Mouse (Mus musculus) liver, postnatal 0 days (tissue): ENCODE measurements around the gene 1810010H24Rik. TPM values are rescaled to one million over a fixed set of nuclear protein-coding genes. Genes with fewer than 3 reads are reported as not detected.
"Not testable (repeated sequence)": the region's sequence is repeated elsewhere in the genome, so short reads cannot be mapped to it uniquely, and the experiment has no call there.

Experiments used
- ATAC-seq: fragments of 200-750 bp; cut with Nextera tagmentation; 2 replicates; pipeline ENCODE4 v1.8.0; 2017; ENCODE audit warnings: mild to moderate bottlenecking, moderate library complexity
- DNase-seq: peaks from one replicate; pipeline ENCODE4 v3.0.0-alpha.2; 2016
- H3K27ac ChIP-seq: fragments of 300-500 bp; sonication (generic); 2 replicates; pipeline ENCODE4 v1.5.1; 2014; ENCODE audit warnings: antibody characterized with exemption, moderate library complexity, mild to moderate bottlenecking, low read depth
- H3K27me3 ChIP-seq: fragments of 300-500 bp; sonication (generic); 2 replicates; pipeline ENCODE4 v1.6.1; 2014; ENCODE audit warnings: low read length, control low read depth, mixed read lengths; ENCODE audit not compliant: insufficient read depth
- H3K36me3 ChIP-seq: fragments of 300-500 bp; sonication (generic); replicated peaks from 2 replicates; pipeline ENCODE4 v1.6.1; 2014; ENCODE audit warnings: mild to moderate bottlenecking, control low read depth, low read length, moderate library complexity, mixed read lengths; ENCODE audit not compliant: insufficient read depth
- H3K4me1 ChIP-seq: fragments of 300-500 bp; sonication (generic); 2 replicates; pipeline ENCODE4 v1.6.1; 2014; ENCODE audit warnings: antibody characterized with exemption, mild to moderate bottlenecking, control low read depth; ENCODE audit not compliant: insufficient read depth
- H3K4me2 ChIP-seq: fragments of 300-500 bp; sonication (generic); 2 replicates; pipeline ENCODE4 v1.6.1; 2014; ENCODE audit warnings: low read depth, mild to moderate bottlenecking, low read length, moderate library complexity, mixed read lengths
- H3K4me3 ChIP-seq: fragments of 300-500 bp; sonication (generic); 2 replicates; pipeline ENCODE4 v1.5.1; 2014; ENCODE audit warnings: low read depth, low read length
- H3K9ac ChIP-seq: fragments of 300-500 bp; sonication (generic); replicated peaks from 2 replicates; pipeline ENCODE4 v1.6.1; 2014; ENCODE audit warnings: mild to moderate bottlenecking, moderate library complexity
- H3K9me3 ChIP-seq: fragments of 300-500 bp; sonication (generic); 2 replicates; pipeline ENCODE4 v1.6.1; 2016; ENCODE audit warnings: mild to moderate bottlenecking, control low read depth, low read length, mixed read lengths
- CTCF ChIP-seq: sonication (generic); IDR thresholded peaks from 2 replicates; pipeline ENCODE4 v1.5.1; 2016; ENCODE audit warnings: antibody characterized with exemption, low read depth
- EP300 ChIP-seq: IDR thresholded peaks from 2 replicates; pipeline ENCODE4 v1.6.1; 2016; ENCODE audit warnings: antibody characterized with exemption, low read depth, mild to moderate bottlenecking
- WGBS: fragments of 180-500 bp; shearing (Covaris S2); extraction: QIAGEN DNeasy Blood & Tissue Kit; methylation state at CpG from one replicate; pipeline ENCODE4 v1.1.7; 2014; ENCODE audit not compliant: insufficient replicate concordance; 5-methylcytosine and 5-hydroxymethylcytosine counted together
- polyA plus RNA-seq: library from polyadenylated mRNA; unstranded; fragments of >200 nt; fragmentation: Nextera tagmentation; extraction: Ambion mirVana; gene quantifications from 2 replicates; pipeline ENCODE4 v1.2.1, GENCODE M21; 2015

1810010H24Rik gene
- polyA plus RNA-seq, 1 experiment from 2014 or later: 7.3 TPM

GRCm38 (mm10) chr11:106987384-106987783, 38.1 kb upstream of the 1810010H24Rik start:
- Histone ChIP-seq H3K4me2 (no peak overlapping the region), H3K9ac (no peak overlapping the region), H3K27me3 (no peaks in the 10 kb centered on the region), H3K36me3 (peaks cover 53% of the 10 kb centered on the region), H3K4me1 (no peaks in the 10 kb centered on the region), H3K4me3 (no peak overlapping the region), H3K9me3 (no peaks in the 10 kb centered on the region), H3K27ac (no peak overlapping the region)
- DNase-seq (no peak), ATAC-seq (no peak)
- no peak for TF ChIP-seq CTCF
- 80% methylated on average over 2 of the region's 2 CpGs for WGBS

GRCm38 (mm10) chr11:106994246-106995085, 31.0 kb upstream of the 1810010H24Rik start:
- Histone ChIP-seq H3K27ac (peak overlapping the region; percentile 34), H3K9me3 (no peaks in the 10 kb centered on the region), H3K4me1 (peaks cover 19% of the 10 kb centered on the region), H3K4me3 (no peak overlapping the region), H3K27me3 (no peaks in the 10 kb centered on the region), H3K9ac (no peak overlapping the region), H3K36me3 (peaks cover 68% of the 10 kb centered on the region), H3K4me2 (peak overlapping the region; percentile 20; the same call in 1 of the 2 replicates)
- DNase-seq: no peak
- 29% methylated on average over 3 of the region's 3 CpGs for WGBS
- peak; percentile 26 for ATAC-seq
- TF ChIP-seq CTCF (no peak), EP300 (peak; percentile 50; the same call in 1 of the 2 replicates)

GRCm38 (mm10) chr11:106996492-106996891, 29.0 kb upstream of the 1810010H24Rik start:
- not testable (repeated sequence) for H3K27me3 ChIP-seq, H3K9ac ChIP-seq, DNase-seq, H3K9me3 ChIP-seq, H3K27ac ChIP-seq, ATAC-seq
- Histone ChIP-seq H3K4me1 (peaks cover 19% of the 10 kb centered on the region), H3K36me3 (peaks cover 50% of the 10 kb centered on the region), H3K4me2 (peak overlapping the region; percentile 66), H3K4me3 (peak overlapping the region; percentile 84)
- 76% methylated on average over 7 of the region's 7 CpGs for WGBS

GRCm38 (mm10) chr11:106997976-106998375, 27.5 kb upstream of the 1810010H24Rik start:
- Histone ChIP-seq H3K9ac (peak overlapping the region; percentile 88), H3K4me3 (peak overlapping the region; percentile 84), H3K27me3 (no peaks in the 10 kb centered on the region), H3K4me1 (peaks cover 19% of the 10 kb centered on the region), H3K36me3 (peaks cover 38% of the 10 kb centered on the region), H3K4me2 (peak overlapping the region; percentile 66), H3K27ac (peak overlapping the region; percentile 87; the same call in 1 of the 2 replicates), H3K9me3 (no peaks in the 10 kb centered on the region)
- ATAC-seq (no peak), DNase-seq (no peak)
- WGBS: 8% methylated on average over 5 of the region's 5 CpGs
- 0 out of 2 replicates have a peak, but pooled peaks have one; percentile 8 for TF ChIP-seq CTCF
- TF ChIP-seq EP300: no peak

- peaks cover 19% of the 10 kb centered on the region for H3K4me1 ChIP-seq
- DNase-seq (peak; percentile 32), ATAC-seq (peak; percentile 22)
- TF ChIP-seq CTCF (no peak), EP300 (no peak)
- H3K9me3 ChIP-seq: no peaks in the 10 kb centered on the region
- H3K4me3 ChIP-seq: peak overlapping the region; percentile 84
- peak overlapping the region; percentile 66 for H3K4me2 ChIP-seq
- H3K36me3 ChIP-seq: peaks cover 33% of the 10 kb centered on the region
- WGBS: under 1% methylated on average over 26 of the region's 26 CpGs
- H3K9ac ChIP-seq: peak overlapping the region; percentile 88
- H3K27me3 ChIP-seq: no peaks in the 10 kb centered on the region
- peak overlapping the region; percentile 87 for H3K27ac ChIP-seq
These were observed 26.8 kb upstream of the 1810010H24Rik start for GRCm38 (mm10) chr11:106998651-106999150.

DNA sequence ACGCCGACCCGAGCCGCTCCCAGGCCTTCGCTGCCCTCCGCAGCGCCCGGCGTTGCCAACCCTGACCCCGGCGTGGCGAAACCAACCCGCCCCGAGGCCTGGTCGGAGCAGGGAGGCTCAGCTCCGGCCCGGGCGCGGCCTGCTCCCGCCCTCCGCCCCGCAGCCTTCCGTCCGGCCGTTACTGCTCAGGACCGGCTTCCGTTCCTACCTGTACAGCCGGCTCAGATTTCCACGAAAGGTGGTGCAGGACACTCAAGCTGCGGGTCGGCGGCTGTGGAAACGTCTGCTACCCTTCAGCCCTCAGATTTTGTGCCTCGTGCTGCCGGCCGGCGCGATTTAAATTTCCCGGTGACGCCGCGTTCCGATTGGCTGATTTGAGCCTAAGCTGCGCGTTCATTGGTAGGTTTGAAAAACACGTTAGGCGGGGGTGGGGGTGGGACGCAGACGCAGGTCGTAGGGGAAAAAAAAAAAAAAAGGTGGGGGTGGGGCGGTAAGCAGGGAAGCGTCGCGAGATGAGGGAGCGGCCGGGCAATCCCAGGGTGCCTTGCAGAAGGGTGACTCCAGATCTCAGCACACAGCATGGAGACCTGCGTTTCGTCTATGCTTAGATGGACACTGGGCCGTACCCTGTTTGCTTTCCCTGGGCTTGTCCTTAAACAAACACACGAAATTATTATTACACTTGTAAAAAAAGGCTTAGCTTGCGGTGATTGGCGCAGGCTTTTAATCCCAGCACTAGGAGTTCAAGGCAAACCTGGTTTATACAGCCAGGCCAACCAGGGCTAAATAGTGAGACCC, 26.1 kb upstream of the 1810010H24Rik start, which contains the start of gene Kpna2:
Gene Kpna2, minus strand, starts transcription at position 391 of the 798 bp plus-strand sequence.
- Histone ChIP-seq H3K9me3 (no peaks in the 10 kb centered on the region), H3K4me3 (peak within 1 kb of the TSS; percentile 84), H3K4me2 (peak within 1 kb of the TSS; percentile 72), H3K4me1 (peaks cover 14% of the 10 kb centered on the region), H3K36me3 (peaks cover 28% of the 10 kb centered on the region), H3K9ac (peak within 1 kb of the TSS; percentile 88), H3K27ac (peak within 1 kb of the TSS; percentile 87), H3K27me3 (no peaks in the 10 kb centered on the region)
- TF ChIP-seq EP300 (peak; percentile 61), CTCF (no peak)
- ATAC-seq (peak; percentile 86), DNase-seq (peak; percentile 94)
- WGBS: under 1% methylated on average over 59 of the region's 62 CpGs
